Mouse (Mus musculus): Measurements from ENCODE around the gene Arhgef11.
"Not testable (repeated sequence)": the region's sequence is repeated elsewhere in the genome, so short reads cannot be mapped to it uniquely, and the experiment has no call there.

Gene Arhgef11

DNA sequence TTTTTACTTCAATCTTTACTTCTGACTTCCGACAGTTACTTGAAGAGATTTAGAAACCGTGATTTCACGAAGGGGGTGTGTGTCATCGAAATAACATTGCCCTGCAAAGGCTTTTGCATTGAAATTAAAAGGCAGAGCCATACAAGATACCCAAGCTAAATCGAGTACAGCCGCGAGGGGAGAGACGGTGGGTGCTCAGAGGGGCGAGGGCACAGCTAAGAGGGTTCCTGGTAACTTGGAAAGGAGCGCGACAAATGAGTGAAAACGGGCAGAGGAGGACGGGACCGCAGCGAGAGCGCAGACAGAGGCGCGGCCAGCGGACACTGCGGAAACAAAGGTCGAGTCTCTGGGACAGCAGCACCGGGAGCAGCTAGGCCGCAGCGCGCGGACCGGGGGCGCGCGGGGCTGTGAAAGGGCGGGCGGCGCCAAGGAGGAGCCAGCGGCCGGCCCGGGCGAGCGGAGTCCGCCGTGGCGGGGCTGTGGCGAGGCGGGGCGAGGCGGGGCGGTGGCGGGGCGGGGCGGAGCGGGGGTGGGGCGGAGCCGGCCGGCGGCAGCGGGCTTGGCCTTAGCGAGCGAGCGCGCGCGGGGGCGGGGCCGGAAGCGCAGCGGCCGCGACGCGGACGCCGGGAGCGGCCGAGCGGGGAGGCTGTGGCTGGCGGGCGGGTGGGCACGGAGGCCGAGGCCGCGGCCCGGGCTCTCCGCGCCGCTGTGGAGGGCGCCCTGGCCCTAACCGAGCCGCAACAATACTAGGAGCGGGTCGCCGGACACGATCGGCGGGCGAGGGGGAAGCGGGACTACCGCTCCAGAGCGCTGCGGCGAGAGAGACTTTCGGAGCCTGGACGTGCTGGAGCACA lies at the start of gene Arhgef11:
Gene Arhgef11, plus strand, starts transcription at position 603 of the 854 bp plus-strand sequence.
- in situ Hi-C loops (cut with MboI; ENCODE audit: low pct_unique_long_range_greater_than_20kb in 1 of 2, low sequenced_read_pairs in 2 of 2, unreplicated experiment in 1 of 2) = no loop called here

DNA sequence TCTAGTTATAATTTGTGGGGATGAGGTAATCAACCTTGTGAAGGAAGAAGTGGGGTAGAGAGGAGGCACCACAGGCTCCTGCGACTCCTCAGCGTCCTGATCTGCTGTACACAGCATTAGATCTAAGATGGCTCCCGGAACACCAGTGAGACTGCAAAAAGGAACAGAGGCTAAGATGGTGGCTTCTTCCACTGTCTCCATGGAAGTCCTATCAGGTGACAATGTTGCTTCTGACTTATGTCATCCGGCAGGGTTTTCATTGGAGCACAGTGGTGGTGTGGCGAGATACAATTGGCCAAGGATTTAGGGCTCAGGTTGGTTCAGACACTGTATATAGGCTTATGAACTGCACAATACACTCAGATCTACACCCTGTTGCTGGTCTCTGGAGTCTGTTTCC lies 48.7 kb upstream of the Arhgef11 start:
- in situ Hi-C loops (cut with MboI; ENCODE audit: low pct_unique_long_range_greater_than_20kb in 1 of 2, low sequenced_read_pairs in 2 of 2, unreplicated experiment in 1 of 2) = no loop called here

DNA sequence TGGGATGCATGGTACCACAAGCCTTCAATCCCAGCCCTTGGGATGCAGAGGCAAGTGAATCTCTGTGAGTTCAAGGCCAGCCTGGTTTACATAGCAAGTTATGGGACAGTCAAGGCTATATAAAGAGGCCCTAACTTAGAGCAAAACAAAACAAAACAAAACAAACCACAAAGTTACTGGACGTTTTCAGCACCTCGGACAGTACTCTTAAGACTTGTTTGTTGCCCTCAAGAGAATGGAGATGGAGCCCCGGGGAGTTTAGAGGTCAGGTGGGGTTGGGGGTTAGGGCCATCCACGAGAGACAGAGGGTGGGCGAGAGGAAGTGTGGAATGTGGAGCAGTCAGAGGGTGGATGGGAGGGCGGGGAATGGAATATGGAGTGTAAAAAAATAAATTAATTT lies 41.6 kb upstream of the Arhgef11 start:
- in situ Hi-C loops (cut with MboI; ENCODE audit: low pct_unique_long_range_greater_than_20kb in 1 of 2, low sequenced_read_pairs in 2 of 2, unreplicated experiment in 1 of 2) = no loop called here

DNA sequence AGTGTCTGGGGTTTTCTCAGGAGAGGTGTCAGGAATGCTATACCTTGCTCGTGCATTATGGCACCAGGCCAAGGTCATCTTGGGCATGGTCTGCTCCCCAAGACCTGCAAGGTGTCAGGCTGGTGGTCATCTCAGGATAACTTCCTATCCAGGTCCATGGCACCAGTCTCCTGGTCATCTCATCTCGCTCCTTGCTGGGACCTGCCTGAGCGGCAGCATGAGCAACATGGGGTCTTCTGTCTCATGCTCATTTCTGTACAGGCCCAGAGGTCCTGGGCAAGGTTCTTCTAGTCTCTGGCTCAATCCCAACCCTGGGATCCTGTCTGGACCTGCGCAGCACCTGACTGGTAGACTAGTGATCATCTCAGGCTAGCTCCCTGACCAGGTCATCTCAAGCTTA lies 35.1 kb upstream of the Arhgef11 start:
- in situ Hi-C loops (cut with MboI; ENCODE audit: low pct_unique_long_range_greater_than_20kb in 1 of 2, low sequenced_read_pairs in 2 of 2, unreplicated experiment in 1 of 2) = no loop called here

DNA sequence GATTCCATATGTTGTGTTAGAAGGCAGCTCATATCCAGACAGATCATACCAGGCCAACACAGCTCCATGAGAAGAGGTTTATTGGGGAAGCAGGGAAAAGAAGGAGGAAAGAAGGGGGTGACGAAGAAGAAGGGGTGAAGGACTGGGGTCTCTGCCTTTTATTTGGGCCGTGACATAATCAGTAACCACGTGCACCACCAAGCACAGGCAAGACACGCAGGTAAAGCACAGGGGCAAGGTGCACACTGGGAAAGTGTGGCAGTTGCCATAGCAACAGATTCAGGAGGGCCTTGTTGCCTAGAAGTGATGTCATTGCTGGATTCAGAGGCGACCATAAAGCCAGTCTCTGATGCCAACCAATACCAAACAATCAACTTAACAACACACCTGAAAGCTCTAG lies 23.6 kb upstream of the Arhgef11 start:
- in situ Hi-C loops (cut with MboI; ENCODE audit: low pct_unique_long_range_greater_than_20kb in 1 of 2, low sequenced_read_pairs in 2 of 2, unreplicated experiment in 1 of 2) = no loop called here

DNA sequence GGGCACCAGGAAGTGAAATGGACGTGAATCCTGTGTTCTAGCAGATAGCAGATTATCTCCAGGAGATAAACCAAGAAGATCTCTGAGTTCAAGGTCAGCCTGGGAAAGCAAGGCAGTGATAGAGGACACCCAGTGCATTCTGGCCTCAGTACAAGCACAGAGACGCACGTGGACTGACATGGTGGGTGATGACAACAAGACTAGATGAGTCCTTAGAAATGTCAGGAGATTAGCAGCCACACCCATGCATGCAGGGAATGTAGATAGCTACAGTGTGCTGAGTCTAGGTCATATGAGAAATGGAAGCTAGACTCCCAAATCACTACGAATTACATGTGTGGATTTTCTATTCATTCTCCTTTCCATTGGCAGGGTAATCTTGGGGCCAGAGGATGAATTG lies 22.0 kb upstream of the Arhgef11 start:
- in situ Hi-C loops (cut with MboI; ENCODE audit: low pct_unique_long_range_greater_than_20kb in 1 of 2, low sequenced_read_pairs in 2 of 2, unreplicated experiment in 1 of 2) = not testable (repeated sequence)

DNA sequence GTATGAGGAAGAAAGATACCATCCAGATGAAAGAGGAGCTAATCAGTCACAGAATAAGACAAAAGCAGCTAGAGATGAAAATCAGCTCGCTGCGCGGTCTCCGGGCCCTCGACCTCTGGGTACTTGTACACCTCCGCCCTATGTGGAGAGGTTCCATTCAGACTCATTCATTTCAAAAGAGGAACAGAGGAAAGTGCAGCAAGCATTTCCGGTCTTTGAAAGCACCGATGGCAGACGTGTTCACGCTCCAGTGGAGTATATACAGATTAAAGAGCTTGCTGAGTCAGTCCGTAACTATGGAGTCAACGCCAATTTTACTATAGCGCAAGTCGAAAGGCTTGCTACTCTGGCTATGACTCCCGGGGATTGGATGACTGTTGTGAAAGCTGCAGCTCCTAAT lies 16.3 kb upstream of the Arhgef11 start:
- in situ Hi-C loops (cut with MboI; ENCODE audit: low pct_unique_long_range_greater_than_20kb in 1 of 2, low sequenced_read_pairs in 2 of 2, unreplicated experiment in 1 of 2) = not testable (repeated sequence)

DNA sequence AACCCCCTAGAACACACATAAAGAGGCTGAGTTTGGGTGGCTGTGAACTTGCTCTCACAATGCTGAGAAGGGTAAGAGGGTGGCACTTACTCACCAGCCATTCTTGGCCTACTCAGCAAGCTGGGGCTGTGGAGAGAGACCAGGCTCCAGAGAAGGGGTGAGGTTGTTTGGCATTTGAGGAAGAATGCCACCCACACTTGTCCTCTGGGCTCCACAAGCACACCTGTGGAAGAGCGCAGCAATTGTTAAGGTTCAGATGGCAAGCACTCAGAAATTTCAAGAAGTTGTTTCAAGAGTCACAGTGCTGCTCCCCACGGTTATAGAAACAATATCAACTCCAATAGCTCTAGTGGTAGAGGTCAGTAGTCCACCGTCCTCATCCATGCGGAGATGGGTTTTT lies 1.0 kb upstream of the Arhgef11 start:
- in situ Hi-C loops (cut with MboI; ENCODE audit: low pct_unique_long_range_greater_than_20kb in 1 of 2, low sequenced_read_pairs in 2 of 2, unreplicated experiment in 1 of 2) = no loop called here

DNA sequence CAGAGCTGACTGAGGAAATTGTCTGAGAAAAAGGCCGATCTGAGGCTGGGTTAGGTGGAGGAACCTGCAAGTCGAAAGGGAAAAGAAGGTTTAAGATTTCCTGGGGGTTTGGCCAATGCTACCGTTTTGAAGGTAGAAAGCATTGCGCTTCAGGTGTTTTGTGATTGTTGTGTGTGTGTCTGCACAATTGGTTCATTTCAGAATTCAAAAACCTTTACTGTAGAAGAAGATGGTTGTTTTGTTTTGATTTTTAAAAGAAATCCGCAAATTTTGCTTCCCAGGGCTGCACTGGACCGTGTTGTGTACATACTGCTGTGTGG lies 412 bp downstream of the Arhgef11 start:
- in situ Hi-C loops (cut with MboI; ENCODE audit: low pct_unique_long_range_greater_than_20kb in 1 of 2, low sequenced_read_pairs in 2 of 2, unreplicated experiment in 1 of 2) = no loop called here

DNA sequence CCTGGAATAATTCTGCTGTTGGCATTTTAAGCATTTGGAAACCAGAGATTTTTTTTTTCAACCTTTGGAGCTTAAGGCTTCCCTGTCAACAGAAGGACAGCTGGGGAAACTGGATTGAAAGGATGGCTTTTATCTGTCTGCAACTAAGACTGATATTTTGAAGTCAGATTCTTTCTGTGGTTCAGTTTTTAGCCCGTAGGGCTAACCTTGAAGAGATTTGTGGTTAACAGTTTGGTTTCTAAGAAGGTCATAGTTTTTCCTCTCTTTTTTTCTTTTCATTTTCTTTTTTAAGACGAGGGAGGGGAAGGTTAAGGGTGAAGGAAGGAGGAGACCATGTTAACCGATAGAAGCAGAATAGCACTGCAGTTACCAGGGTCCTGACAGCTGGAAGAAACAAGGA lies 881 bp downstream of the Arhgef11 start:
- in situ Hi-C loops (cut with MboI; ENCODE audit: low pct_unique_long_range_greater_than_20kb in 1 of 2, low sequenced_read_pairs in 2 of 2, unreplicated experiment in 1 of 2) = no loop called here

DNA sequence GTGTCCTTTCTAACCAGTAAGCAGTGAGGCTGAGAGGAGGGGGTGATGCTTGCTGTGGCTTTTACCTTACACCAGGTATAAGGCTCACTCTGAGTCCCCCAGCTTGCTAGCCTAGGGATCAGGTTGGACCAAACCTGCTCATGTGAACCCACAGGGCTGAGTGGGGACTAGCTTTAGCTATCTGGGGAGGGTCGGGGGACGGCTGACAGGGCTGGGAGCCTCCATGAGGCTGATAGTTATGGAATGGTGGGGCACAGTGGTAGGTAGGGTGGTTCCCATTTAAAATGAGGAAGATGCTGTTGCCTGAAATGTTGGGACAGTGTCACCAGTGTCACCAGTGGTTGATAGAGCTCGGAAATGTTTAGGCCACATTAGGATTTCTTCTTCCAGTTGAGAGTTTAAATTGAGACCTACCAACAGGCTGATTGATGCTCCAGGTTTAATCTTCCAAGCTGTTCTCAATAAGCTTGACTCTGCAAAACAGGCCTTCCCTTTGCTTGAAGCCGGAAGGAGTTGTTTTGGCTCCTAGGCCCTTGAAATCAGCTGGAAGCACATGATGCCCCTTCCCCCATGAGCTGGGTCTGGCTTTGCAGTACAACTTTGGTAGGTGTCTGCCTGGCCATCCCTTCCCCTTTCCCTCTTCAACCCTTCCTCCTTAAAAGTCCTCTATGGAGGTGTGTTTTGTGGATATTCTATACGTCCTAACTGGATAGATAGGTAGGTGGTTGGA lies 1.8 kb downstream of the Arhgef11 start:
- in situ Hi-C loops (cut with MboI; ENCODE audit: low pct_unique_long_range_greater_than_20kb in 1 of 2, low sequenced_read_pairs in 2 of 2, unreplicated experiment in 1 of 2) = no loop called here

DNA sequence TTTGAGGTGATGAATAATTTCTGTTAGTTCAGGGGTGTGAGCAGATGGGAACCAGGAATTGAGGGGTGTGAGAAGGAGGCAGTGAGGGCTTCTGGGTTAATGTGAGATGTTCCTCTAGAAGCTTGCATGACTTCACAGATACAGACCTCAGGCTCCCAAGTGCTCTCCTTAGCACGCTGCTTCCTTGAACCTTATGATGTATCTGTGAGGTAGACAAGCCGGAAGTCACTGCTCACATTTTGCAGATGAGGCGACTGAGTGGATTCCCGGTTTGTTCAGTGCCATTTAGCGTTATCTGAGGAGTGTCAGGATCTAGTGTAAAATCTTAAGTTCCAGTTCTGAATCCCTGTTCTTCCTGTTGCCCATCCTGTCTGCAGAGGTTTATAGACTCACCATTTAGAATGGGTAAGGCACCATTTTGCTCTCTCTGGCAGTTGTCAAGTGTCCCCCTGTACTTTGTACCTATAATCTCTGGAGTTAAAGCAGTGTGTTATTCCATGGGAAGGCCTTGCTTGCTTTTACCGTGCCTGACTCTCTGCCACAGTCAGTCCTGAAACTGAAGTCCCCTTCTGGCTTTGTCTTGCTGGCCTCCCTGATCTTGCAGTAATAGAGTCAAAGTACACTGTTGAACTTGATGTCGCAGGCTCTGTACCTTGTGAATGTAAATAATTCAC lies 3.0 kb downstream of the Arhgef11 start:
- in situ Hi-C loops (cut with MboI; ENCODE audit: low pct_unique_long_range_greater_than_20kb in 1 of 2, low sequenced_read_pairs in 2 of 2, unreplicated experiment in 1 of 2) = no loop called here

DNA sequence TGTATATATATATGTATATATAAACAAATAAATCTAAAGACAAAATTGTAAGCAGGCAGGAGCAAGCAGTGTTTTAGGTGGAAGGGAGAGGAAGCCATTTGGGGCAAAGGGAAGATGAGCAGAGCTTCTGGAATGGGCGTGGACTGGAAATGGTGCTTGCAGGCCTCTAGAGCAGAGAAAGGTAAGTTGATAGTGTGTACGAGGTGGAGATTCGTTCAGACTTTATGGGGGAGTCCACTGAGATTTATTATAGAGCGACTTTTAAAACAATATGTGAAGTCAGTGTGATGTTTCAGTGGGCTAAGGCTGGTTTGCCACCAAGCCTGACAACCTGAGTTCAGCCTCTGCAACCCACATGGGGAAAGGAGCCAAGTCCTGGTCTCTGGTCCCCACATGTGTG lies 7.5 kb downstream of the Arhgef11 start:
- in situ Hi-C loops (cut with MboI; ENCODE audit: low pct_unique_long_range_greater_than_20kb in 1 of 2, low sequenced_read_pairs in 2 of 2, unreplicated experiment in 1 of 2) = no loop called here

DNA sequence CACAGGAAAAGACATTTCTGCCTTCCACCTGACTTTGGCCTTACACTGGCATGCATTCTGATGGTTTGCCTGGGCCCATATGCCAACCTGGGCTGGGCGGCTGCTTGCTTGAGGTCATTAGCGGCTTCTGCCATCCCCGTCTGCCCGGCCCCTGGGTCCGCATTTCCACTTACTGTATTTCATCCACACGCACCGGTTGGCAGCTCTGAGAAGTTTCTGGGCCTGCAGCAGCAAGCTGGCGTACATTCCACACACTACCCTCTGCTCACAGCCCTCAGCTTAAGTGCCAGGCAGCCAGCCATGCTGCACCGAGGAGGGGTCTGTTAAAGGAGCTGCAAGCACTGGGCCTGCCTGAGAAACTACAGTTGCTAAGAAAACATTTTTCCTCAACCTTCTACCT lies 13.5 kb downstream of the Arhgef11 start:
- in situ Hi-C loops (cut with MboI; ENCODE audit: low pct_unique_long_range_greater_than_20kb in 1 of 2, low sequenced_read_pairs in 2 of 2, unreplicated experiment in 1 of 2) = no loop called here

DNA sequence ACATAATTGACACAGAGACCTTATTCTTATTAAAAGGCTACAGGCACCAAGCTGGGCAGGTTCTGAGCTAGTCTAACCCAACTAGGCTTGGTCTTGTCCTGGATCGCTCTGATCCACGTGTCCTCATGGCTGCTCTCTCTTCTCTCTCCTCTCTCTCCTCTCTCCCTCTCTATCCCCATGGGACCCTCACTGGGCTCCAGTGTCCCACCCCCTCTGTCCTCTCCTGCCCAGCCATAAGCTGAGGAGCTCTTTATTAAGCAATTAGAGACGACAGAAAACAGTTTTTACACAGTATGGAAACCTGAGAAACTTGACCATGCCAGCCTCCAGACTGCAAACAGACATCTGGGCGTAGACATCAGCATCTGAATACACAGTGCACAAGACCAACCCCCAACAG lies 14.0 kb downstream of the Arhgef11 start:
- in situ Hi-C loops (cut with MboI; ENCODE audit: low pct_unique_long_range_greater_than_20kb in 1 of 2, low sequenced_read_pairs in 2 of 2, unreplicated experiment in 1 of 2) = no loop called here

DNA sequence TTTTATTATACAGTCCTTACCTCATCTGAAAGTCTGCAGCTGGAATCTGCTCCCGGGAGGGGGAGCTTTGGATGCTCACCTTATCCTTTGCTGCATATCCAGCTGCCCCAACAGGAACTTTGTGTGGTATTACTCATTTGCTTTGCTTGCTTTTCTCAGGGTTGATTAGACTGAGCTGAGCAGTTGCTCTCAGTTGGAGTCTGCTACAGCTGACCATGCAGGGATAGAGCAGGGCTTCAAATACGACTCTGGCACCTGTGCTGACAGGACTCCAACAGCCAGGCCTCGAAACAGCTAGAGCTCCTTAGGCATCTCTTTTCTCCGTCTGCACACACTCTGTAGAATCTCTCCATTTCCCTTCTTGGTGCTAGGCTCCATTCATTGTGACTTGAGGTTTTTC lies 18.2 kb downstream of the Arhgef11 start:
- in situ Hi-C loops (cut with MboI; ENCODE audit: low pct_unique_long_range_greater_than_20kb in 1 of 2, low sequenced_read_pairs in 2 of 2, unreplicated experiment in 1 of 2) = no loop called here

DNA sequence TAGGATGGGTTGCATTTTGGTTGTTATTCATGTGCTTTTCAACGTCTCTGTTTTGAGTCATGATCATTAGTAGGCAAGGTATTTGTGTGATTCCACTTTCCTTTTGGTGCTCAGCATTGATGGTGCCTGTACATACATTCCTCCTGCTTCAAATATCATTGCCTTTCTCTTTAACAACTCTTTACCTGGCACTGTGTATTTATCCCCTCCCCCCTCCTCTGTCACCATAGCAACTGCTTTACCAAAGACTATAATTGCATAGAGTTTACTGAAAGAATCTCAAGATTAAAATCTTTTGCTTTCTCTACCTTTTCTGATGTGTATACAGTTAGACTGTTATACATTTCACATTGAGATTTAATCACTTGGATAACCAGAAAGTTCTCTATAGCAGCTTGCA lies 26.1 kb downstream of the Arhgef11 start:
- in situ Hi-C loops (cut with MboI; ENCODE audit: low pct_unique_long_range_greater_than_20kb in 1 of 2, low sequenced_read_pairs in 2 of 2, unreplicated experiment in 1 of 2) = no loop called here

DNA sequence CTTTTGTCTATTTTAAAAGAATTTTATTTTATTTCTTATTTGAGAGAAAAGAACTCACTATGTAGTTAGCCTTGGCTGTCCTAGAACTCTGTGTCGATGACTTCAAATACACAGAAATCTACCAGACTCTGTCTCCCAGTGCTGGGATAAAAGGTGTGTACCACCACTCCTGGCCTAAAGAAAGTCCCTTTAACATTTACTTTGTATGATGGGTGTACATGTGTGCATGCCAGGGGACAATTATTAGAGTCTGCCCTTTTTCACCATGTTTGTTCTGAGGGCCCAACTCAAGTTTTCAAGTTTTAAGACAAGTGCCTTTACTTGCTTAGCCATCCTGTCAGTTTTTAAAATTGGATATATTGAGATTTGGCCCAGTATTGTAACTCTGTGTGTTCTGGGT lies 28.8 kb downstream of the Arhgef11 start:
- in situ Hi-C loops (cut with MboI; ENCODE audit: low pct_unique_long_range_greater_than_20kb in 1 of 2, low sequenced_read_pairs in 2 of 2, unreplicated experiment in 1 of 2) = no loop called here

DNA sequence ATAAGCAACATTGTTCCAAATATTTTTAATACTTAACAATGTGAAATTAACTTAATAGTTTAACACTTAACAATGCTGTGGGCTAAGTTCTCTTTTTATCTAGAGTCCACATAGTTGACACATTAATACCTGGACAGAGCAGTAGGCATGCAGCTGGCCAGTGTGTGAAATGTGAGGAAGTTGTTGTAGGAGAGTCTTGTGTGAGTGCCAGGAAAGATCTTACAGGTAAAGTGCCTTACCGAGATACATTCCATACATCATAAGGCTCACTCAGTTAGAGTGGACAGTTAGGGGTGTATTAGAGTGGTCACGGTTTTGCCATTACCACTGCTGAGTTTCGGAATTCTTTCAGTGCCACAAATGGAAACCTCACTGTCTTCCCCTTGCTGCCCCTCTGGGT lies 31.7 kb downstream of the Arhgef11 start:
- in situ Hi-C loops (cut with MboI; ENCODE audit: low pct_unique_long_range_greater_than_20kb in 1 of 2, low sequenced_read_pairs in 2 of 2, unreplicated experiment in 1 of 2) = no loop called here

DNA sequence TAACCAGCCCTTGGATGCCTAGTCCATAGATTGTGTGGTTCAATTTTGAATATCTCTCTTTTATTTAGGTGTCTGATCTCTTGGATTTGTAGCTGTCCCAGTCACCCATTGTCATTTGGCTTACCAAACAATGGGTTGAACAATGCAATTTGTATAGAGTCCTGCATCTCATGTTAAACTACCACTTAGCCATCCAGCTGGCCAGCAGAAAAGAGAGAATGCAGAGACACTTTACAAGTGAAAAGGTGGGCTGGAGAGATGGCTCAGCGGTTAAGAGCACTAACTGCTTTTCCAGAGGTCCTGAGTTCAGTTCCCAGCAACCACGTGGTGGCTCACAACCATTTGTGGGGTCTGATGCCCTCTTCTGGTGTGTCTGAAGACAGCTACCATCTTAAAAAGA lies 41.0 kb downstream of the Arhgef11 start:
- in situ Hi-C loops (cut with MboI; ENCODE audit: low pct_unique_long_range_greater_than_20kb in 1 of 2, low sequenced_read_pairs in 2 of 2, unreplicated experiment in 1 of 2) = no loop called here

Data from mouse embryonic stem cell (cell line).